Mouse (Mus musculus) hindbrain, embryonic 14.5 days (tissue): ENCODE data around the gene 4930562C15Rik. TPM values are rescaled to one million over a fixed set of nuclear protein-coding genes. Genes with fewer than 3 reads are reported as not detected.
"Not testable (repeated sequence)": the region's sequence is repeated elsewhere in the genome, so short reads cannot be mapped to it uniquely, and the experiment has no call there.

Experiments used
- ATAC-seq: fragments of 200-750 bp; cut with Nextera tagmentation; 2 replicates; pipeline ENCODE4 v1.8.0; 2017; ENCODE audit warnings: moderate number of reproducible peaks, mild to moderate bottlenecking, moderate TSS enrichment, moderate library complexity; ENCODE audit not compliant: low FRiP score
- DNase-seq: peaks from one replicate; pipeline ENCODE4 v3.0.0-alpha.2; 2015; ENCODE audit warnings: low spot score
- H3K27ac ChIP-seq: fragments of 300-500 bp; sonication (generic); 2 replicates; pipeline ENCODE4 v1.5.1; 2014; ENCODE audit warnings: mild to moderate bottlenecking, moderate library complexity
- H3K27me3 ChIP-seq: fragments of 300-500 bp; sonication (generic); 2 replicates; pipeline ENCODE4 v1.6.1; 2014; ENCODE audit warnings: mild to moderate bottlenecking, low read length, mixed read lengths; ENCODE audit not compliant: control insufficient read depth, insufficient read depth
- H3K36me3 ChIP-seq: fragments of 300-500 bp; sonication (generic); replicated peaks from 2 replicates; pipeline ENCODE4 v1.6.1; 2014; ENCODE audit not compliant: control insufficient read depth, insufficient read depth
- H3K4me1 ChIP-seq: fragments of 300-500 bp; sonication (generic); replicated peaks from 2 replicates; pipeline ENCODE4 v1.6.1; 2014; ENCODE audit warnings: antibody characterized with exemption, low read length, mixed read lengths; ENCODE audit not compliant: control insufficient read depth, insufficient read depth
- H3K4me2 ChIP-seq: fragments of 300-500 bp; sonication (generic); replicated peaks from 2 replicates; pipeline ENCODE4 v1.6.1; 2014; ENCODE audit warnings: mild to moderate bottlenecking, moderate library complexity
- H3K4me3 ChIP-seq: fragments of 300-500 bp; sonication (generic); replicated peaks from 2 replicates; pipeline ENCODE4 v1.5.1; 2014; ENCODE audit warnings: mild to moderate bottlenecking, low read length
- H3K9ac ChIP-seq: fragments of 300-500 bp; sonication (generic); 2 replicates; pipeline ENCODE4 v1.6.1; 2014
- H3K9me3 ChIP-seq: fragments of 300-500 bp; sonication (generic); 2 replicates; pipeline ENCODE4 v1.6.1; 2016; ENCODE audit warnings: low read length; ENCODE audit not compliant: control insufficient read depth
- WGBS: fragments of 180-500 bp; shearing (Covaris S2); extraction: QIAGEN DNeasy Blood & Tissue Kit; methylation state at CpG from one replicate; pipeline ENCODE4 v1.1.7; 2014; 5-methylcytosine and 5-hydroxymethylcytosine counted together
- polyA plus RNA-seq: library from polyadenylated mRNA; unstranded; fragments of >200 nt; fragmentation: Nextera tagmentation; extraction: Ambion mirVana; gene quantifications from 2 replicates; pipeline ENCODE4 v1.2.1, GENCODE M21; 2014

The 4930562C15Rik gene
- polyA plus RNA-seq, result 0.34 and 0.74 TPM in 2 replicates

DNA sequence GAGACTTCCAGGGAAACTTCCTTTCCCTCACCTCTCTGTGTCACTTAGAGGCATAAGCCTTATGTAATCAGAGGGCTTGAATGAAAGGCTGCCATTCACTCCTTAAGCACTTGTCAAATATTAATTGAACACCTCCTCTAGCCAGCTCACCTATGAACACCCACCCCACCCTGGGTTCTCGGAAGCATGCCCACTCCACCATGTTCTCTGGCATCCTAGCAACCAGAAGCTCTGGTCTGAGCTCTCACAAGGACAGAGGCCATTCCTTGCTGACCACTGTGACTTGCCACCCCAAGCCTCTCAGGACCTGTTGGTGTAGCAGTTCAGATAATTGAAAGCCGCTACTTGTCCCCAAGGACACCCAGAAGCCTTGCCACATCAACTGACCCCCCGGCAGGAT lies at the start of gene 4930562C15Rik:
TSS of gene 4930562C15Rik (plus strand) at position 226 of the 400 bp plus-strand sequence.
- WGBS, result 88% methylated on average over 3 of the region's 3 CpGs

GRCm38 (mm10) chr16:4785706-4786105 lies 49.5 kb upstream of the 4930562C15Rik start:
- Histone ChIP-seq H3K4me2 (no peak overlapping the region), H3K4me1 (peaks cover 45% of the 10 kb centered on the region), H3K9ac (no peak overlapping the region), H3K4me3 (no peak overlapping the region), H3K9me3 (no peaks in the 10 kb centered on the region), H3K36me3 (peaks cover 4% of the 10 kb centered on the region; the same call in 1 of the 2 replicates), H3K27me3 (no peaks in the 10 kb centered on the region), H3K27ac (peak overlapping the region; percentile 54; the same call in 1 of the 2 replicates)
- WGBS, result 17% methylated on average over 4 of the region's 4 CpGs
- no peak for DNase-seq
- ATAC-seq, result no peak

More for the DNA sequence above, at the start of gene 4930562C15Rik:
- Histone ChIP-seq H3K9ac (no peak within 1 kb of the TSS), H3K27me3 (no peaks in the 10 kb centered on the region), H3K36me3 (no peaks in the 10 kb centered on the region), H3K27ac (no peak within 1 kb of the TSS), H3K9me3 (no peaks in the 10 kb centered on the region), H3K4me3 (no peak within 1 kb of the TSS), H3K4me2 (no peak within 1 kb of the TSS), H3K4me1 (no peaks in the 10 kb centered on the region)
- DNase-seq (no peak), ATAC-seq (no peak)

DNA sequence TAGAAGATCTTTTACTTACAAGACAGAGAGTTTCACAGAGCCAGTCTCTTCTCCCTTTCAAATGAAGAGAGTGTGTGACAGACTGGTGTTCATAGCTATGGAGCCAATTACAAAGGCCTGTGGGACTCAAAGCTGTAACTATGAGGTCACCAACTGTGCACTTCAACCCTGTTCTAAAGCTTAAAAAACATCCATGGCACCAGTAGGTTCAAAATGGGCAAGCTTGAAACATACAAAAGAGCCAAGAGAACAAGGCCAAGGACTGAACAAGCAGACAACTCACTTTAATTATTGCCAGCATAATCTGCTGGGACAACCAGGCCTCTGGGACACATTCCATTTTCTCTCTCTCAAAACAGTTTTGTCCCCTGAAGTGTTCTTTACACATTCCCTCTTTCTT lies 47.0 kb upstream of the 4930562C15Rik start:
- Histone ChIP-seq H3K4me3 (0 out of 2 replicates have a peak overlapping the region, but pooled peaks have one; percentile 92), H3K9me3 (no peaks in the 10 kb centered on the region), H3K9ac (no peak overlapping the region), H3K4me1 (peaks cover 45% of the 10 kb centered on the region), H3K27me3 (no peaks in the 10 kb centered on the region), H3K27ac (no peak overlapping the region), H3K4me2 (peak overlapping the region; percentile 93), H3K36me3 (peaks cover 3% of the 10 kb centered on the region; the same call in 1 of the 2 replicates)
- ATAC-seq (no peak), DNase-seq (no peak)

GRCm38 (mm10) chr16:4789311-4789768 lies 45.9 kb upstream of the 4930562C15Rik start:
- H3K4me3 ChIP-seq, result peak overlapping the region; percentile 92
- H3K9ac ChIP-seq, result peak overlapping the region; percentile 76
- peak overlapping the region; percentile 93 for H3K4me2 ChIP-seq
- peaks cover 44% of the 10 kb centered on the region for H3K4me1 ChIP-seq
- under 1% methylated on average over 29 of the region's 29 CpGs for WGBS
- H3K27ac ChIP-seq, result peak overlapping the region; percentile 98
- DNase-seq (no peak), ATAC-seq (peak; percentile 64)
- no peaks in the 10 kb centered on the region for H3K9me3 ChIP-seq
- no peaks in the 10 kb centered on the region for H3K36me3 ChIP-seq
- no peaks in the 10 kb centered on the region for H3K27me3 ChIP-seq

DNA sequence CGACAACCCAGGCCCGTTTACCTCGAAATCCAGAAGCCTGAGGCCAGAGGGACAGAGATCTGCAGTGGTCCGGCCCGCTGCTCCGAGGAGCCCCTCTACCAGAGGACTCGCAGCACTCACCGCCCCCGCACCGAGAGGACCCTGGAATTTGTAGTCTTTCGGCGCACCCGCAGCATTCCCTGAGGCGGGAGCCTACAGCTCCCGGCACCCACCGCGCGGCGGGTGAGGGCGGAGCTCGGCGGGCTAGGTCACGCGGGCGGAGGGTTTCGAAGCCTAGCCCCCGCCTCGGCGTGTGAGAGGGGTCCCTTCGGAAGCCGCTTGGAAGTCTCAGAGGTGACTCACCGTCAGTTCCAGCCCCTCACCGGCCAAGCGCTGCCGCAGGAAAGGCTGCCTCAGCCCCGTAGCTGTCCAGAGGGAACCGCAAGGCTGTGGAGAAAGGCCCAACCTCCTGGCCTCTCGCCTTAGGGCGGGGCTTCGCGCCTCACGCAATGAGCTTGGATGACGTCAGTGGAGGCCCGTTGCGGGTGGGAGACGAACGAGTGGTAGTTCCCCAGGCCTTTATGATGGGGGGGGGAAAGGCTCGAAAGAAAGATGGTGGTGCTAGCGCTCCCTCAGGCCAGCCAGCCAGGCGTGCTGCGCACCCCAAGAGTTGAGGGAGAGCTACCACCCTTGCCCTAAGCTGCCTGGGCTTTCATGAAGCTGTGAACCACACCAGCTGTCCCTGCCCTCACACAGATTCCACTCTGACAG lies 45.2 kb upstream of the 4930562C15Rik start, which contains the start of gene Cdip1:
TSS of gene Cdip1 (minus strand) at position 483 of the 750 bp plus-strand sequence.
- H3K4me3 ChIP-seq, result peak within 1 kb of the TSS; percentile 92
- H3K9ac ChIP-seq, result peak within 1 kb of the TSS; percentile 76
- H3K4me2 ChIP-seq, result peak within 1 kb of the TSS; percentile 93
- H3K36me3 ChIP-seq, result no peaks in the 10 kb centered on the region
- ATAC-seq, result peak; percentile 98
- peak within 1 kb of the TSS; percentile 98 for H3K27ac ChIP-seq
- no peaks in the 10 kb centered on the region for H3K9me3 ChIP-seq
- under 1% methylated on average over 51 of the region's 51 CpGs for WGBS
- no peaks in the 10 kb centered on the region for H3K27me3 ChIP-seq
- DNase-seq, result peak; percentile 93
- H3K4me1 ChIP-seq, result peaks cover 38% of the 10 kb centered on the region

DNA sequence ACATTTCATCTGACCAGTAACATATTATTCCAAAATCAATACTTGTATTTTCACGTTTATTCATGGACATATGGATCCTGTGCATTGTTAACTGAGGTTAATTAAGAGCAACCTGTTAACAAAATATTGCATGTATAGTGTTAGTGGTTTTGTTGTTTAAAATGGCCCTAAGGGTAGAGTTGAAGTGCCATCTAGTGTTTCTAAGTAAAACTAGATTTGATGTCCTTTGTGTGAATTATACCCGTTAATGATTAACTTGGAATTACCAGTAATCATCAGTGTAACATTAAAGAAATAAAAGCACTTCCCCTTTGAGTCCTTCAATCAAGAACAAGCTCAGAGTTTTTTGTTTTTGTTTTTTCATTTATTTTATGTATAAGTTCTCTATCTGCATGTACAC lies 43.9 kb upstream of the 4930562C15Rik start:
- Histone ChIP-seq H3K4me3 (no peak overlapping the region), H3K4me1 (peaks cover 25% of the 10 kb centered on the region), H3K36me3 (no peaks in the 10 kb centered on the region), H3K9me3 (no peaks in the 10 kb centered on the region), H3K27me3 (no peaks in the 10 kb centered on the region), H3K9ac (no peak overlapping the region), H3K27ac (no peak overlapping the region), H3K4me2 (no peak overlapping the region)
- DNase-seq (no peak), ATAC-seq (no peak)
- WGBS, result 60% methylated on average over 2 of the region's 2 CpGs

- no peak overlapping the region for H3K4me2 ChIP-seq
- H3K27ac ChIP-seq, result no peak overlapping the region
- no peaks in the 10 kb centered on the region for H3K4me1 ChIP-seq
- H3K27me3 ChIP-seq, result no peaks in the 10 kb centered on the region
- DNase-seq, result no peak
- H3K9ac ChIP-seq, result no peak overlapping the region
- ATAC-seq, result no peak
- WGBS, result 86% methylated on average over 4 of the region's 4 CpGs
- no peaks in the 10 kb centered on the region for H3K9me3 ChIP-seq
- no peak overlapping the region for H3K4me3 ChIP-seq
- H3K36me3 ChIP-seq, result no peaks in the 10 kb centered on the region
Measured at GRCm38 (mm10) chr16:4796631-4797030, 38.6 kb upstream of the 4930562C15Rik start.

DNA sequence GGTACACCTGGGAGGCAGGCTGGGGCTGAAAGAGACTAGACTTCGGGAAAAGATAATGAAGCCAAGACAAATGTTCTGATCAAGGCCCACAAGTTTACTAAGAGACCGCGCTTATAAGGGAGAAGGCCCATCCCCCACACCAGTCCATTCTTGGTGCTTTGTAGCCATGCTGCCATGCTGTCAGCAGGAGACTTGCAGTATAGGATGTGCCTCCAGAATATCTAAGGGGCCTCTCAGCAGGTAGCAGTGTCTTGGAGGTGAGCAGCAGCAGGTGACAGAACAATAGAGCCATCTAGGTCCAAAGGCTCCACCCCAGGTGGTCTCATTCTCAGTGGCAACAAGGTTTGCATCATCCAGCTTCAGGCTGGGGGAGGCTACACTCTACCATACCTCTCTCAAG lies 16.9 kb upstream of the 4930562C15Rik start:
- Histone ChIP-seq H3K27me3 (no peaks in the 10 kb centered on the region), H3K4me3 (no peak overlapping the region), H3K27ac (no peak overlapping the region), H3K4me2 (no peak overlapping the region), H3K4me1 (no peaks in the 10 kb centered on the region), H3K9ac (no peak overlapping the region), H3K9me3 (0 out of 2 replicates have a peak, but pooled peaks cover 5% of the 10 kb centered on the region), H3K36me3 (no peaks in the 10 kb centered on the region)
- 87% methylated on average over 3 of the region's 3 CpGs for WGBS
- DNase-seq (no peak), ATAC-seq (no peak)

GRCm38 (mm10) chr16:4824466-4824865 lies 10.8 kb upstream of the 4930562C15Rik start:
- H3K4me2 ChIP-seq, DNase-seq, H3K9me3 ChIP-seq, H3K4me1 ChIP-seq, H3K27ac ChIP-seq, H3K36me3 ChIP-seq, H3K9ac ChIP-seq, H3K27me3 ChIP-seq, ATAC-seq, H3K4me3 ChIP-seq: not testable (repeated sequence)
- WGBS, result 82% methylated on average over 5 of the region's 5 CpGs
